Mouse (Mus musculus) midbrain, embryonic 13.5 days (tissue): Measurements from ENCODE around the gene Tars2. TPM values are rescaled to one million over a fixed set of nuclear protein-coding genes. Genes with fewer than 3 reads are reported as not detected.

ENCODE experiments used
- ATAC-seq: fragments of 200-750 bp; cut with Nextera tagmentation; 2 replicates; pipeline ENCODE4 v1.8.0; 2017; ENCODE audit warnings: mild to moderate bottlenecking, moderate TSS enrichment, moderate library complexity
- H3K27ac ChIP-seq: fragments of 300-500 bp; sonication (generic); 2 replicates; pipeline ENCODE4 v1.5.1; 2015; ENCODE audit warnings: inconsistent platforms, mild to moderate bottlenecking, moderate library complexity
- H3K27me3 ChIP-seq: fragments of 300-500 bp; sonication (generic); 2 replicates; pipeline ENCODE4 v1.6.1; 2015; ENCODE audit warnings: mild to moderate bottlenecking, inconsistent platforms
- H3K36me3 ChIP-seq: fragments of 300-500 bp; sonication (generic); 2 replicates; pipeline ENCODE4 v1.6.1; 2015; ENCODE audit warnings: mild to moderate bottlenecking, inconsistent platforms
- H3K4me1 ChIP-seq: fragments of 300-500 bp; sonication (generic); replicated peaks from 2 replicates; pipeline ENCODE4 v1.6.1; 2015; ENCODE audit warnings: inconsistent platforms
- H3K4me2 ChIP-seq: fragments of 300-500 bp; sonication (generic); replicated peaks from 2 replicates; pipeline ENCODE4 v1.6.1; 2015; ENCODE audit warnings: moderate library complexity, mild to moderate bottlenecking, inconsistent platforms
- H3K4me3 ChIP-seq: fragments of 300-500 bp; sonication (generic); replicated peaks from 2 replicates; pipeline ENCODE4 v1.5.1; 2015; ENCODE audit warnings: mild to moderate bottlenecking, inconsistent platforms
- H3K9ac ChIP-seq: fragments of 300-500 bp; sonication (generic); replicated peaks from 2 replicates; pipeline ENCODE4 v1.6.1; 2015; ENCODE audit warnings: mild to moderate bottlenecking, inconsistent platforms
- H3K9me3 ChIP-seq: fragments of 300-500 bp; sonication (generic); 2 replicates; pipeline ENCODE4 v1.6.1; 2016; ENCODE audit warnings: mild to moderate bottlenecking, inconsistent platforms
- WGBS: fragments of 180-500 bp; shearing (Covaris S2); methylation state at CpG from one replicate; pipeline ENCODE4 v1.1.7; 2015; 5-methylcytosine and 5-hydroxymethylcytosine counted together
- polyA plus RNA-seq: library from polyadenylated mRNA; unstranded; fragments of >200 nt; fragmentation: Nextera tagmentation; extraction: Ambion mirVana; gene quantifications from 2 replicates; pipeline ENCODE4 v1.2.1, GENCODE M21; 2015

Gene Tars2
- polyA plus RNA-seq, 1 experiment from 2014 or later = 45.5 TPM

- 0 out of 2 replicates have a peak, but pooled peaks cover 2% of the 10 kb centered on the region for H3K4me1 ChIP-seq
- peaks cover 38% of the 10 kb centered on the region for H3K36me3 ChIP-seq
- H3K27me3 ChIP-seq = no peaks in the 10 kb centered on the region
- no peak overlapping the region for H3K27ac ChIP-seq
- H3K9ac ChIP-seq = no peak overlapping the region
- H3K9me3 ChIP-seq = no peaks in the 10 kb centered on the region
- no peak for ATAC-seq
- no peak overlapping the region for H3K4me2 ChIP-seq
- no peak overlapping the region for H3K4me3 ChIP-seq
- WGBS = 57% methylated on average over 4 of the region's 4 CpGs
Measured at GRCm38 (mm10) chr3:95761771-95762170, 1.8 kb upstream of the Tars2 start.

- ATAC-seq = no peak
Measured at GRCm38 (mm10) chr3:95760656-95761055, 650 bp upstream of the Tars2 start.

GRCm38 (mm10) chr3:95758467-95759218 is 1.4 kb downstream of the Tars2 start:
- H3K9ac ChIP-seq = no peak overlapping the region
- H3K36me3 ChIP-seq = peaks cover 8% of the 10 kb centered on the region
- H3K4me3 ChIP-seq = no peak overlapping the region
- no peaks in the 10 kb centered on the region for H3K9me3 ChIP-seq
- H3K27ac ChIP-seq = no peak overlapping the region
- WGBS = 57% methylated on average over 9 of the region's 9 CpGs
- no peak overlapping the region for H3K4me2 ChIP-seq
- no peaks in the 10 kb centered on the region for H3K27me3 ChIP-seq
- ATAC-seq = no peak
- peaks cover 9% of the 10 kb centered on the region for H3K4me1 ChIP-seq

More at GRCm38 (mm10) chr3:95760656-95761055, 650 bp upstream of the Tars2 start:
- Histone ChIP-seq H3K4me1 (0 out of 2 replicates have a peak, but pooled peaks cover 2% of the 10 kb centered on the region), H3K4me3 (no peak overlapping the region), H3K4me2 (no peak overlapping the region), H3K27ac (no peak overlapping the region), H3K36me3 (peaks cover 28% of the 10 kb centered on the region), H3K9me3 (no peaks in the 10 kb centered on the region), H3K9ac (no peak overlapping the region), H3K27me3 (no peaks in the 10 kb centered on the region)

GRCm38 (mm10) chr3:95756808-95757207 is 3.2 kb downstream of the Tars2 start:
- no peaks in the 10 kb centered on the region for H3K9me3 ChIP-seq
- H3K4me2 ChIP-seq = no peak overlapping the region
- H3K4me1 ChIP-seq = peaks cover 9% of the 10 kb centered on the region
- H3K4me3 ChIP-seq = no peak overlapping the region
- ATAC-seq = no peak
- H3K9ac ChIP-seq = no peak overlapping the region
- 88% methylated on average over 2 of the region's 2 CpGs for WGBS
- peaks cover 12% of the 10 kb centered on the region for H3K36me3 ChIP-seq
- no peak overlapping the region for H3K27ac ChIP-seq
- no peaks in the 10 kb centered on the region for H3K27me3 ChIP-seq

GRCm38 (mm10) chr3:95754345-95755206 is 5.4 kb downstream of the Tars2 start:
- WGBS = under 1% methylated on average over 30 of the region's 30 CpGs
- H3K4me1 ChIP-seq = peaks cover 9% of the 10 kb centered on the region

GRCm38 (mm10) chr3:95752935-95753334 is 7.1 kb downstream of the Tars2 start:
- ATAC-seq = no peak
- Histone ChIP-seq H3K4me3 (no peak overlapping the region), H3K27ac (no peak overlapping the region), H3K27me3 (no peaks in the 10 kb centered on the region), H3K4me1 (peaks cover 7% of the 10 kb centered on the region), H3K9me3 (no peaks in the 10 kb centered on the region), H3K4me2 (no peak overlapping the region), H3K36me3 (peaks cover 48% of the 10 kb centered on the region), H3K9ac (no peak overlapping the region)
- WGBS = 95% methylated on average over 3 of the region's 3 CpGs

More at GRCm38 (mm10) chr3:95754345-95755206, 5.4 kb downstream of the Tars2 start:
- Histone ChIP-seq H3K9ac (peak overlapping the region; percentile 69), H3K27ac (no peak overlapping the region), H3K27me3 (no peaks in the 10 kb centered on the region), H3K36me3 (peaks cover 32% of the 10 kb centered on the region), H3K4me3 (peak overlapping the region; percentile 65), H3K4me2 (peak overlapping the region; percentile 85), H3K9me3 (no peaks in the 10 kb centered on the region)
- peak; percentile 100 for ATAC-seq

- Histone ChIP-seq H3K27ac (no peak overlapping the region), H3K4me1 (no peaks in the 10 kb centered on the region), H3K27me3 (no peaks in the 10 kb centered on the region), H3K4me2 (no peak overlapping the region), H3K4me3 (no peak overlapping the region), H3K9me3 (no peaks in the 10 kb centered on the region), H3K36me3 (peaks cover 91% of the 10 kb centered on the region), H3K9ac (no peak overlapping the region)
- ATAC-seq = no peak
- 89% methylated on average over 8 of the region's 8 CpGs for WGBS
Measured at GRCm38 (mm10) chr3:95740406-95740805, 19.6 kb downstream of the Tars2 start.

- Histone ChIP-seq H3K4me1 (no peaks in the 10 kb centered on the region), H3K4me3 (no peak within 1 kb of the TSS), H3K9ac (no peak within 1 kb of the TSS), H3K27me3 (no peaks in the 10 kb centered on the region), H3K27ac (no peak within 1 kb of the TSS), H3K36me3 (peaks cover 91% of the 10 kb centered on the region), H3K4me2 (no peak within 1 kb of the TSS), H3K9me3 (no peaks in the 10 kb centered on the region)
- ATAC-seq = no peak
- WGBS = 90% methylated on average over 7 of the region's 7 CpGs
Measured at GRCm38 (mm10) chr3:95739353-95740104, 20.5 kb downstream of the Tars2 start, which contains the start of gene Ecm1. Gene Ecm1 (minus strand): TSS chr3:95739569.

GRCm38 (mm10) chr3:95735071-95735670 is 24.8 kb downstream of the Tars2 start:
- H3K4me2 ChIP-seq = no peak overlapping the region
- no peaks in the 10 kb centered on the region for H3K4me1 ChIP-seq
- WGBS = 87% methylated on average over 12 of the region's 12 CpGs
- no peak overlapping the region for H3K9ac ChIP-seq
- no peaks in the 10 kb centered on the region for H3K9me3 ChIP-seq
- H3K27me3 ChIP-seq = no peaks in the 10 kb centered on the region
- ATAC-seq = no peak
- no peak overlapping the region for H3K4me3 ChIP-seq
- no peak overlapping the region for H3K27ac ChIP-seq
- H3K36me3 ChIP-seq = peaks cover 56% of the 10 kb centered on the region

- Histone ChIP-seq H3K4me2 (no peak overlapping the region), H3K4me1 (no peaks in the 10 kb centered on the region), H3K27ac (no peak overlapping the region), H3K36me3 (peaks cover 46% of the 10 kb centered on the region), H3K27me3 (no peaks in the 10 kb centered on the region), H3K4me3 (no peak overlapping the region), H3K9ac (no peak overlapping the region), H3K9me3 (no peaks in the 10 kb centered on the region)
- ATAC-seq = no peak
- WGBS = 76% methylated on average over 13 of the region's 13 CpGs
Measured at GRCm38 (mm10) chr3:95734092-95734702, 25.8 kb downstream of the Tars2 start.
